Mouse (Mus musculus) cerebellum, adult (tissue): Measurements from ENCODE around the gene Lrr1.

Experiments used
- ATAC-seq: cut with Nextera tagmentation; 2 replicates; pipeline ENCODE4 v1.9.2; 2017; ENCODE audit warnings: mild to moderate bottlenecking, moderate library complexity, mixed read lengths; ENCODE audit not compliant: insufficient number of reproducible peaks, low FRiP score, low TSS enrichment

The Lrr1 gene

DNA sequence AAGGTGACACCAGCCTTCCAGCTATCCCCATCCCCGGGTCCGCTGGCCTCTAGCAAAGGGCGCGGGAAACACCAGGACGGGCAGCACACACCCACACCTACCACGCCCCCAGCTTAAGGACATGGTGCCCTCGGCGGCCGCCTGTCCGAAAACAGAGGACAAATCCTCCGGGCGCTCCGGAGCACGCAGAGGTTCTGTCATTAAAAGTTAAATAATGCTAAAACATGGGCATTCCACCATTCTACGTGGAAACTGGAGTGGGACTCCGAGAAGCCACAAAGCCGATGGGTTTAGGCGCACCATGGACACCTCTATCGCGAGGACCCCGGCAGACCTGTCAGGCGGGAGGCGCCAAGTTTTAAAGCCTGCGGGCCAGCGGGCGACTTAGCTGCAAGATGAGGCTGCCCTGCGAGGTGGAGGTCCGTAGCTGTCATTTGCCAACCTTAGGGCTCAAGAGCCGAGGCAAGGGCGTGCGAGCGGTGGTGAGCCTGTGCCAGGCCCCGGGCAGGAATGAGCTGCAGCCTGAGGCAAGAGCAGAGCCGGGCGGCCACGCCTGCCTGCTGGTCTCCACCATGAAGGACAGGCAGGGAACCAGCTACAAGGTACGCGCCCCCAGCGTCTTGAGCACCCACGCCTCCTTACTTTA lies at the start of gene Lrr1:
Lrr1 (plus strand) TSS at position 354 of the 646 bp plus-strand sequence.
- ATAC-seq, result peak; percentile 89

DNA sequence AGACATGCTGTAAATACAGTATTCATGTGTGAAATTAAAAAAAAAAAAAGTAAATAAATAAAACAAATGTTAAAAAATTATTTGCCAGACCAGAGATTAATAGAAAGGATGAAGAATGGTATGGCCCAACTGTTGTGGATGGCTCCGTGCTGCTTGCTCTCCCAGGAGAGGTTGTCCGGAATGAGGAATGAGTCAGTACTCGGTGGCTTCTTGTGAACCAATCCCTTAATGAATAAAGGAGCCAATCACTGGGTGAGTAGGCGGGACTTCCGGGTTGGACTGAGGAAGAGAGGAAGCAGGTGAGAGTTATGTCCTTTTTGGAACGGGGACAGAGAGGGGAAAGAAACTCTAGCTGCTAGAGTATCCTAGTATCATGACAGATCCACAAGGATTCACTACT lies 48.7 kb upstream of the Lrr1 start:
- ATAC-seq, result no peak

DNA sequence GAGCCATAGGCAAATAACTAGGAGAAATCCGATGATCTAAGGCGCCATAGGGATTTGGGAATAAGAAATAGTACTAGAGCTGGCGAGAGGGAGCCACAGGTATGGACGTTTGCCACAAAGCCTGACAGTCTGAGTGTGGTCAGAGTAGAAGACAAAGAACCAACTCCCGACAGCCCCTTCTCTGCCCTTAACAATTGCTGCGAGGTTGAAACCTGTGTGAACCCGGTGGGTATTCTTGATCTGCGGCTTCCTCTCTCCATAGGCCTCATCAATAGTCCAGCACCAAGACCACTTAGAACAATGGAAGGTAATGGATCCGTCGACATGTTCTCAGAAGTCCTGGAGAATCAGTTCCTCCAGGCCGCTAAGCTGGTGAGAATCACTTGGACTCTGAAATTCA lies 45.8 kb upstream of the Lrr1 start:
- no peak for ATAC-seq

DNA sequence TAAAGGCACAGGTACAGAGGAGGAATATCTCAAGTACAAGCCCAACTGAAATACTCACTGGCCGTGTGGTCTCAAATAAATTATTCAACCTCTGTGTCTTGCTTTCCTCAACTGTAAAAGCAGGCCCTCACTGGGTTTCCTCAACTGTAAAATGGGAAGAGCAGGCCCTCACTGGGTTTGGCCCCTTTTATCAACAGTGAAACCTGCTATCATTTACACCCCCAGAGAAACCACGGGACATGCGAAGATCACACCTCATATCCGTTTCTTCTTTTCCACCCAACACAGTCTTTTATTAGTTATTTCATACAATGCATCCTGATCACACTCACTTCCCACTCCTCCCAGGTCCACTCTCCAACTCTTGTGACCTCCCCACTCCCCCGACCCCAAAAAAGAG lies 43.5 kb upstream of the Lrr1 start:
- ATAC-seq, result no peak

DNA sequence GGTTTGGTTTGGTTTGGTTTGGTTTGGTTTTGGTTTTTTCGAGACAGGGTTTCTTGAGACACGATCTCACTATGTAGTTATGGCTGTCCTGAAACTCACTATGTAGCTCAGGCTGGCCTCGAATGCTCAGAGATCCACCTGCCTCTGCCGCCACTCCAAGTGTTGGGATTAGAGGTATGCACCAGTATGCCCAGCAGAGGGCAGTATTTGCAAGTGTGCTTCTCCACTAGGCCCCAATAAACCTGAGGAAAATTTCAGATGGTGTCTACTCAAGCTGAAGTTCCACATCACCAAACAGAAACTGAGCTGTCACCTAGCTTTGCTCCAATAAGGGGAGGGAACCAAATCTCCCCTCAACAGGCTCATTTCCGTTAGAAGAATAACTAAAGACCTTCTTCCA lies 41.4 kb upstream of the Lrr1 start:
- no peak for ATAC-seq

DNA sequence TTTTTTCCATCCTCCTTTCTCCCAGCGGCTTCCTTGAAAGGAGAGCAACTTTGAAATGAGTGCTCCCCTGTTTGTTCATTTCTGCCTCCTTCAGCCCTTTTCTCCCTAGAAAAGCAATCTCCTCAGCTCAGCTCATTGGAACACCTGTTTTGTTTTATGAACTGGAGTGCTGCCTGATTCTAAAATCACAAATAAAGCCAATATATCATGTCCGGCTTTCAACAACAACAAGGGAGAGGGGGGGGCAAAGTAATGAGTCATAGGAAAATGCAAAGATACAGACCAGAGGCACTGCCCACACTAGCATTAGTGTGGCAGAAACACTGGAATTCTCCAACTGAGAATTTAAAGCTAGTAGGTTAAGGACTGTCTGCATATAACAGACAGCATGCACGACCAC lies 41.0 kb upstream of the Lrr1 start:
- no peak for ATAC-seq

DNA sequence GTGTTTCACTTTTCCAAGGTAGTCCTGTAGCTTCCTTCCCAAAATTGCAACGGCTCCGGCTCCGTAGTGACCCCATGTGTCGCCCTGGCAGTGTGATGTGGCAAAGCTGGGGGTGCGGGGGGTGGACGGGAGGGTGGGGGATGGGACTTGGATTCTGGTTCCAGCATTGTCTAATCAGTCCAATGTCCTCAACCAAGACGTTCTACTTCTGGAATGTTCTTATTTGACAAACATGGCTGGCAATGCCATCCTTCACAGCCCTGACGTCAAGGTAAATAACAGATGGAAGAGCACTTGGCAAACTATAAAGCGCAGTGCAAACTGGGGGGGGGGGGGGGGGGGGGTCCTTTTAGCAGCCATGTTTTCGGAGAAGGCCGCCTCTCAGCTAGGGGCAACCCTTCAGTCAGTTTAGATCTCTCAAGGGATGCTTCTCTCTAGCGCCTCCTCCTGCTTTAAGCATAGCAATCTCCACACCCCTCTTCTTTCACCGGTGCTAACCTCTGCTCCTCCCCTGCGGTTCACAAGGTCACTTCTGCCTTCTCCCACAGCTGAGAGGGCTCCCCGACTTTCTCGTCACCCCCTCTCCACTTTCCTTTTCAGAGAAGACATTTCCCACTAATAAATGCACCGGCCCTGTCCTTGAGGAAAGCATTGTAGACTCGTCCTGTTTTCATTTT lies 38.8 kb upstream of the Lrr1 start:
- ATAC-seq, result no peak

DNA sequence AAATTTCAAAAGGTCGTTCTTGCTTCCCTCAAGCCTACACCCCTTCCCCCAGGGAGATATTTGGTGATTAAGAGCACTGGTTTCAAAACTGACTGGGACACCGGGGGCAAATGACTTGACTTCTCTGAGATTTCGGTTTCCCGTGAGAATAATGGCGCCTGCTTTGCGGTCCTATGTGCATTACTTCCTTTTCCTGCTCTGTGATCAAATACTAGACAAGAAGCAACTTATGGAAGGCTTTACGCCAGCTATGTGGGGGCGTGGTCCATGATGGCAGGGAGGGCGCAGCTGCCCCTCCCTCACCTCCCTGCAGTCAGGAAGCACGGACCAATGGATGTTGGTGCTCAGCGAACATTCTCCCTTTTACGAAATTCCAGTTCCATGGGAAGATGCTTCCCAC lies 38.1 kb upstream of the Lrr1 start:
- ATAC-seq, result no peak

DNA sequence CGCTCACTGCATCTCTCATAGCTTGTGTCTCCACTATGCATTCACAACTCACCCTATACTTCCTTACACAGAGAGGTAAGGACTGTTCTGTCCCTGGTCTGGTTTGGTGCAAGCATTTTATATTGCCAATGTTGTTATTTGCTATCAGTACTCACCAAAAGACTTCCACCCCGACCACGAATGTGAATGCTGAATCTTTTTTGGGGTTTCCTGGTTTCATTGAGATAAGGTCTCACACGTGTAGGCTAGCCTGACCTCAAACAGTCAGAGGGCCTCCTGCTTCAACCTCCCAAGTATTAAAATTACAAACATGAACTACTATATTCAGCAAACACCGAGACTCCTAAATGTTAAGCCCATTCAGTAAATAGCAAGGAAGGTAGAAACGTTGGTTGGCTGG lies 37.3 kb upstream of the Lrr1 start:
- no peak for ATAC-seq

DNA sequence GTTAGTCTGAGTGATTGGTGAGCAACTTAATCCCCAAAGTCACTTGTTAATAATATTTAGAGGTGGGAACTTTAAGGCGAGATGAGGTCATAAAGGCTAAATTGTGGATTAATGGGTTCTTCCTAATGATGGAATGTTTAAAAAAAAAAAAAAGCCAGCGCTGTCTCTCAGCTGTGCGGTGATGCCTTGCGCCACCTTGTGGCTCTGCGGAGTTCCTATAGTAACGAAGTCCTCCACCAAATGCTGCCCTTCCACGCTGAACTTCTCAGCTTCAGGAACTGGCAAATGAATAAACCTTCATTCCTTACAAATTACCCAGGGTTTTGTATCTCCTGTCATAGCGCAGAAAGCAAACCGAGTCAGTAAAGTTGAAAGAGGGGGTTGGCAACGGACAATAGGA lies 36.6 kb upstream of the Lrr1 start:
- ATAC-seq, result no peak; the same call in 1 of the 2 replicates

DNA sequence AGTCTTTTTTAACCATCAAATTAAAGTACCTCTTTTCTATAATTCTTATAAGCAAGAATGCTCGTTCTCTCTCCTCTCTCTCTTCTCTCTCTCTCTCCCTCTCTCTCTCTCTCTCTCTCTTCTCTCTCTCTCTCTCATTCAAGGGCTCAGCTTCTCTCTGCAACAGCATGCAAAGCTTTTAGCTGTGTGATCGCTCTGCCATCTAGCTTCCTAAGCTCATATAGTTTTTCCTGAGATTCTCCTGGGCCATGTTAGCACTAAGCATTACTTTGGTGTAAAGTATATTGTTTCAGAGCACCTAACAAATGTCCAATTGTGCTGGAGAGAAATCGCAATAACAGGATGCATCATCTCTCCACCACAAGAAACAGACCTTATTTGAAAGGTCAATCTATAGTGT lies 29.4 kb upstream of the Lrr1 start:
- no peak for ATAC-seq

DNA sequence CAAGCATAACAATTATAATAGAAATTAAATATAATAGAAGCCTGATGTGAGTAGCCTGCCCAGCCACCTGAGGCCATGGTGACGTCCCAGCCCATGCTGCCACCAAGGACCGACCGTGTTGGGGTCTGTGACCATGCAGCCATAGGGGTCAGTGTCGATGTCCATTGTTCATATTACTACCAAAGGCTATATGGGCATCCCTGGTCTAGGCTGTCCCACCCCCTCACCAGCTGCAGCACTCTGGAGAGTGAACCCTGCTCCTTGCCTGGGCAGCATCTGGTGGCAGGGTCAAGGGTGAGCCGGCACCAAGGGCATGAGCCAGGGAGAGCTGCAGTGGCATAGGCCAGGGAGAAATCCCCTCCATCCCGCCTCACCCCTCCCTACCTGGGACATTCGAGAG lies 28.8 kb upstream of the Lrr1 start:
- ATAC-seq, result no peak

DNA sequence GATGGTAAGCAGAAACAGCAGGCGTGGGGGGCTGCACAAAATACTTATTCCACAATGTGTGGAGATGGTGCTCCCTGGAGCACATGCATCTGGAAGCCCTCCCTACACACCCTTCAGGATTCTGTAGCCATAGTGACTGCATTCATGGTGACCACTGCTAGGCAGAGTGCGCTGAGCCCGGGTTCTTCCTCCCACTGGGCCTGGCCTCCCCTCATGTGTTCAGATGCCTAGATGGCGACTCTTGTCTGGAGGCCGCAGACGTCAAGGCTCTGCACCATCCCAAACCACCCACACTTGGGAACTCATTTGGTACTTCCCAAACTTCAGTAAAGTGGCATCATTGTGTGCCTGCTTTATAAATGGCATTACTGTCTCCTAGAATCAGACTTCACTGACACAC lies 25.2 kb upstream of the Lrr1 start:
- ATAC-seq, result no peak

DNA sequence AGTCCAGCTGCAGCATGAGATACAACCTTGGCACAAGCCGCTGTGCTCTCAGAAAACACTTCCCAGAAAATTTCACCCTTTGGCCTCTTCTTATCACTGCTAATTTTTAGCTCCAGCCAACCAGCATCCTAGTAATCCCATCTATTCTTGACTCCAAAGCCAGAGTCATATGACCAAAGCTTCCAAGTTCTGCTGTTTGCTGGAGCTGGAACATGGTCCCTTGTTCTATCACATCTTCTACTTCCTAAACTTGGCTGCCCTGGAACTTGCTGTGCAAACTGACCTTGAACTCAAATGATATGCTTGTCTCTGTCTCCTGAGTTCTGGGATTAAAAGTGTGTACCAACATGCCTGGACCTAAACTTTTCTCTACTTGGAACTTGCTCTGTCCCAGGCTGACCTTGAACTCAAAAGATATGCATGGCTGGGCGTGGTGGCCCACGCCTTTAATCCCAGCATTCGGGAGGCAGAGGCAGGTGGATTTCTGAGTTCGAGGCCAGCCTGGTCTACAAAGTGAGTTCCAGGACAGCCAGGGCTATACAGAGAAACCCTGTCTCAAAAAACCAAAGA lies 21.4 kb upstream of the Lrr1 start:
- ATAC-seq, result no peak

DNA sequence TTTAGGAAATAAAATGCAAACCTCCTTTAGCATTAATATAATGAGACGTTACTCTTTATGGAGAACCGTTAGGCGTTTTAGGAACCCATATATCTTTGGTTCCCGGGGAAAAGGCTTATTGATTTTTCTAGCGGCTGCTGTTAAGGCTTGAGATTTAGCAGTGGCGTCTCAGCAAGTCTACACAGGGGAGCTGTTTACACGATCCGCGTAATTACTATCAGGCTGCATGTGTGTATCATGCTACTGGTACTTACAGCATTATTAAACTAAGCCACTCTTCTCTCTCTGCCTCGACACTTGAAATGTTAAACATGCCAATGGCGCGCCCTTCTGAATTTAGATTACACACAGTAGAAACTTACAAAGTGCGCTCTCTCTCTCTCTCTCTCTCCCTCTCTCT lies 18.6 kb upstream of the Lrr1 start:
- no peak for ATAC-seq

DNA sequence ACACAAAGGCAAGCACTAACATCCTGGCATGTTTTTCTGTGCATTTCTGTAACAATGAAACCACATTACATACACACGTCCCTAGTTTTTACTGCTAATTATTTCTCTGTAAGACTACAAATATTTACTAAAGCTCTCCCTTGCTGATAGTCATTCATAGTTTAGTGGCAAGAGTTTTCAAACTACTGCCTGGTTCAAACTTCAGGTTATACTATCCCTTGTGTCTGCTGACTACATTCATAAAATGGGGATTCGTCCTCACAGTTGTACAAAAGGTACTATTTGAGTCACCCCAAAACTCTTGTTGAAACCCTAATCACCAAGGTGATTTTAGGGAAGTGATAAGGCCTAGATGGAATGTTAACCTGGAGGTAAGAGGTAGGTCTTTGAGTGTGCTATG lies 12.7 kb upstream of the Lrr1 start:
- no peak for ATAC-seq

DNA sequence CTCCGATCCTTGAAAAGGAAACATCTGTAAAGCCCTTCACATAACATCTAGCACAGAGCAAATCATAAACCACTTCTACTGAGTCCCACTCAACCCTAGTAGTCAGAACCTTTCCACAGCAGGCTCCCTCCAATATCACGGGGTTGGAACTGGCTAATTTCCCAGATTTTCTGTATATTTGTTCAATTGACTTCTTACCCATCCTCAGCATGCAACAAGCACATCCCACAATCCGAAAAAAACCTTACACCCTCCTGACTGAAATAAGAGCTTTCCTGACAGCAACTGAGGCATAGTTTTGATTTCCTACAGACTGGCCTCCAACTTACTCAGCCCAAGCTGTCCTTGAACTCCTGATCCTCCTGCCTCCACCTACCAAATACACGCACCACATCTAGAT lies 12.2 kb upstream of the Lrr1 start:
- no peak for ATAC-seq

DNA sequence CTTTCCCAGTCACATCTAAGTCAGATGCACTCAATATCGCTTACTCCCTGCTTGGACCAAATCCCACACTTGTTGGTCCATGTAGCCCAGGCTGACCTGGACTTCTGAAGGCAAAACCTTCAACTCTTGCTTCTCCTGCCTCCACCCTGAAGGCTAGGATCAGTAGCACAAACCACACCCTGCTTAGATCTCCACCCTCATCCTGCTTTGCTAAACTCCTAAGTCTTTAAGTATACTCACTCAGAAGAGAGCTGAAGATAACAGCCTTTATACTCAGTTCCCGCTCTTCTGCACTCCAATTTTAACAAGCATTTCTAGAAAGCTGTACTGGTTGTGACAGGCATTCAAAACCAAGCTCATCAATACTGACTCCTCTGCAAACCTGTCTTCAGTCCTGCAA lies 11.5 kb upstream of the Lrr1 start:
- ATAC-seq, result no peak

DNA sequence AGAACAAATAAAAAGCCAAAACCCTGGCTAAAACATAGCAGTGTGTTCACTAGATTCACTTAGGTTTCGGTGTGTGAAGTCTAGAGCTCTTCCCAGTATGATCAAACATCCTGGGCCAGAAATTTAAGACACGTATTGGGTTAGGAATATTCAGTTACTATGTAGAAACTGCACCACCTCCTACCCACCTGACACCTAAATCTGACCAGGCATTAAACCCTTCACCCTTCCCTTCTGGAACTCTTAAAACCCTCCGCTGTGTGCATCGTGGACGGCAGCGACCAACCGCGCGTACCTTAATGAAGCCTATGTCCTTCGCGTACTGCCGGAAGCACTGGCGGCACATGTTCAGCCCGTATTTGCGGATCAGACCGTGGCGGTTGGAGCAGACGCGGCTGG lies 10.2 kb upstream of the Lrr1 start:
- 0 out of 2 replicates have a peak, but pooled peaks have one; percentile 8 for ATAC-seq

DNA sequence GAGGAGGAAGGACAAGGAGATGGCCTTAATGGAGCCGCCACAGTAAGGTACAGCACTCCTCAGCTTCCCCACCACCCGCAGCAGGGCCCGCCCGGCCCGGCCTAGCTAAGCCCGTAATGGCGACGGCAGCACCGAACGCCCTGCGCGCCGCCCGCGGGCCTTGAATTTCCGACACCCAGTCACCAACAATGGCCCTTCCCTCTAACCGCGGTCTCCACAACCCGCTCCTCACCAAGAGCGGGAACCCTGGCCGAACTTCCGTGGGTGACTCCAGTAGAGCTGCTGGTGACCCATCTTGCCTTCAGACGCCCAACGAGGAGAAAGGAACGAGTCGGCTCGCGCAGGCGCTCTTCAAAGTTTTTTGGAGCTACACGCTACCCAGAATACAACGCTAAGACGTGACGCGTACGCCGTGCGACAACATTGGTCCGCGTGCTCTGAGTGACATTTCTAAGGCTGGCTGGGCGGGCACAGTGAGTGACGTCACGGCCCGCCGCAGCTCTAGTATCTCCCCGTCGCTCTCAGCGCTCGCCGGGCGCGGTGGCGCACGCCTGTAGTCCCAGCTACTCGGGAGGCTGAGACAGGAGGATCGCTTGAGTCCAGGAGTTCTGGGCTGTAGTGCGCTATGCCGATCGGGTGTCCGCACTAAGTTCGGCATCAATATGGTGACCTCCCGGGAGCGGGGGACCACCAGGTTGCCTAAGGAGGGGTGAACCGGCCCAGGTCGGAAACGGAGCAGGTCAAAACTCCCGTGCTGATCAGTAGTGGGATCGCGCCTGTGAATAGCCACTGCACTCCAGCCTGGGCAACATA lies 9.6 kb upstream of the Lrr1 start, which contains the start of gene Rps29:
Rps29 (minus strand) TSS at position 422 of the 813 bp plus-strand sequence.
- ATAC-seq, result peak; percentile 98

DNA sequence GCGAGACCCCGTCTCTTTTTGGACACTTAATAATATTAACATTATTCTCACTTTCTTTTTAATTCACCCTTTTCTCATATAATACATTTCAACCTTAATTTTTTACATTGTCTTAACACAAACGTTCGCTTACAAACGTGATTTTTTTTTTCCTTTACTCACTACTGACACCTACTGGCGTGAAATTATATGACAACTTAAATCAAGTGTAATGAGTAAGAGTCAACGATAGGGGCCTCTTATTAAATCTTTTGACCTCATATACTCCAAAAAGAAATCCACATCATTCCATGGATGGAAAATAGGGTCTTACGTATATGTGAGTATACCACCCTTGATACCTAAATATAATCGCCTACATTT lies 9.1 kb upstream of the Lrr1 start:
- ATAC-seq, result 0 out of 2 replicates have a peak, but pooled peaks have one; percentile 28
